In the genomic region with DNA sequence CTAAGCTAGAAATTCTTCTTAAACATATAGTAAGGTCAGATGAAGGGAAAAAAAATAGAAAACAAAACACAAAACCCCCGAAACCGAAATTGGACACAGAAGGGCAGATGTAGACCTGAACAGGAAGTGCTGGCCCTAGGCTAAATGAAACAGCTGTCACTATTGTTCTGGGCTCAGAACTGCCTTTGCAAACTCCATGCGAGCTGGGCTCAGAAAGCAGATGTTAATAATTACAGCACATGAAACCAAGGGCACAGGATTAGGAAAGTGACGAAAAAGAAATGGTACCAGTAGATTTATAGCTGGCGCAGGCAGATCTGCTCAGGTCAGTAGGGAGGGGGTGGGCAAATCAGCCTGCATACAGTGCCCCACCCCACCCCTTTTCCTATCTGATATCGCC, we compare ENCODE assay signal across 20 mouse cellular contexts. TPM values are rescaled to one million over a fixed set of nuclear protein-coding genes. Genes with fewer than 3 reads are reported as not detected.
A peak's percentile ranks its signal among the peaks of the same experiment; 100 is the strongest.
DNase-seq lines count a peak whose midpoint lies in the region; ATAC-seq and TF ChIP-seq lines count a peak whose summit lies in the region.
"Had no signal": no experiment of that assay in that cellular context is flagged by ENCODE, and none has a peak within 500 bp of the region (broad histone marks: within the 10 kb centered on the region; RNA-seq: fewer than 3 reads in every experiment).

No protein-coding gene starts in this region.

- in situ Hi-C loops in CH12.LX (cut with MboI; ENCODE audit: low pct_ligation_motif_present, low pct_unique_long_range_greater_than_20kb, low sequenced_read_pairs): loop anchor here (25.0 kb wide), 1 partner anchor 714 kb away; no protein-coding TSS in a partner anchor

- H3K9ac ChIP-seq in hindbrain, embryonic 11.5 days (ENCODE audit: low read depth, low read length): no peak overlapping the region
- H3K9ac ChIP-seq in hindbrain, postnatal 0 days (replicated peaks; ENCODE audit: low read length): no peak overlapping the region
- no peak overlapping the region for H3K9ac ChIP-seq in CH12.LX (ENCODE audit: insufficient read depth, low read depth)
- no peak overlapping the region for H3K9ac ChIP-seq in embryonic facial prominence, embryonic 12.5 days
- no peak overlapping the region for H3K9ac ChIP-seq in limb, embryonic 11.5 days (ENCODE audit: low read length)

- no peak for ATAC-seq in hindbrain, embryonic 11.5 days (ENCODE audit: low FRiP score)
- no peak for ATAC-seq in hindbrain, postnatal 0 days
- ATAC-seq in embryonic facial prominence, embryonic 12.5 days (ENCODE audit: insufficient number of reproducible peaks, insufficient read depth, low FRiP score, low TSS enrichment): 0 out of 2 replicates have a peak, but pooled peaks have one; percentile 37
- peak; percentile 80 for ATAC-seq in limb, embryonic 11.5 days (ENCODE audit: insufficient number of reproducible peaks, low FRiP score, low TSS enrichment, low read depth)
- ATAC-seq in cerebellum, adult (ENCODE audit: insufficient number of reproducible peaks, low FRiP score, low TSS enrichment): no peak
- ATAC-seq: activated CD4-positive, CD25-positive, alpha-beta regulatory T cell, adult 4 months; inflammation-experienced regulatory T-cells, adult 6 months; lung, postnatal 0 days had no signal

- 0 out of 2 replicates have a peak, but pooled peaks cover 2% of the 10 kb centered on the region for H3K4me1 ChIP-seq in hindbrain, embryonic 11.5 days (replicated peaks; ENCODE audit: control insufficient read depth, insufficient read depth, low read length)
- H3K4me1 ChIP-seq in hindbrain, postnatal 0 days (ENCODE audit: insufficient read depth, low read length): no peaks in the 10 kb centered on the region
- H3K4me1 ChIP-seq in CH12.LX (ENCODE audit: control insufficient read depth in 1 of 2, insufficient read depth in 2 of 2): peaks cover 0 to 14% of the 10 kb centered on the region in 2 experiments; a peak in 2 of 4 replicates
- H3K4me1 ChIP-seq in embryonic facial prominence, embryonic 12.5 days: peaks cover 32% of the 10 kb centered on the region
- peaks cover 24% of the 10 kb centered on the region for H3K4me1 ChIP-seq in limb, embryonic 11.5 days (ENCODE audit: control insufficient read depth, insufficient read depth, low read length)
- no peaks in the 10 kb centered on the region for H3K4me1 ChIP-seq in lung, adult 2 months (ENCODE audit: control insufficient read depth, insufficient read depth, low read length)

- TF ChIP-seq EP300 in CH12.LX (IDR thresholded peaks at IDR 0.05; ENCODE audit: low read length): peak; percentile 23; the same call in 1 of the 2 replicates

- no peak overlapping the region for H3K4me3 ChIP-seq in hindbrain, embryonic 11.5 days (ENCODE audit: low read depth, low read length)
- H3K4me3 ChIP-seq in hindbrain, postnatal 0 days (ENCODE audit: low read length): no peak overlapping the region
- no peak overlapping the region for H3K4me3 ChIP-seq in CH12.LX (replicated peaks in 1 of 3; ENCODE audit: low read depth in 2 of 3, low read length in 2 of 3, poor library complexity in 1 of 3)
- no peak overlapping the region for H3K4me3 ChIP-seq in embryonic facial prominence, embryonic 12.5 days
- H3K4me3 ChIP-seq in limb, embryonic 11.5 days (ENCODE audit: low read depth, low read length): no peak overlapping the region
- H3K4me3 ChIP-seq in lung, adult 2 months (replicated peaks; ENCODE audit: extremely low read depth, low read depth, low read length): no peak overlapping the region
- H3K4me3 ChIP-seq: midbrain, embryonic 10.5 days had no signal

- dilution Hi-C loops in CH12.LX (cut with MboI; ENCODE audit: extremely low pct_ligation_motif_present, extremely low pct_unique_long_range_greater_than_20kb, low sequenced_read_pairs): no loop called here

- no peak overlapping the region for H3K4me2 ChIP-seq in hindbrain, embryonic 11.5 days (replicated peaks; ENCODE audit: low read depth, low read length)
- no peak overlapping the region for H3K4me2 ChIP-seq in hindbrain, postnatal 0 days (ENCODE audit: low read depth, low read length)
- peak overlapping the region; percentile 32; the same call in 1 of the 2 replicates for H3K4me2 ChIP-seq in CH12.LX (ENCODE audit: insufficient read depth, low read depth, poor library complexity, severe bottlenecking)
- H3K4me2 ChIP-seq in embryonic facial prominence, embryonic 12.5 days (replicated peaks): no peak overlapping the region
- H3K4me2 ChIP-seq in limb, embryonic 11.5 days (ENCODE audit: low read depth, severe bottlenecking): no peak overlapping the region

- H3K27me3 ChIP-seq in hindbrain, embryonic 11.5 days (ENCODE audit: control insufficient read depth, insufficient read depth, low read length): no peaks in the 10 kb centered on the region
- H3K27me3 ChIP-seq in hindbrain, postnatal 0 days (ENCODE audit: insufficient read depth, low read length): no peaks in the 10 kb centered on the region
- H3K27me3 ChIP-seq in CH12.LX (replicated peaks): no peaks in the 10 kb centered on the region
- H3K27me3 ChIP-seq in embryonic facial prominence, embryonic 12.5 days: 0 out of 2 replicates have a peak, but pooled peaks cover 7% of the 10 kb centered on the region
- H3K27me3 ChIP-seq in limb, embryonic 11.5 days (ENCODE audit: control insufficient read depth, insufficient read depth, low read length): peaks cover 9% of the 10 kb centered on the region

- H3K36me3 ChIP-seq in hindbrain, embryonic 11.5 days (ENCODE audit: control insufficient read depth, insufficient read depth, low read length): no peaks in the 10 kb centered on the region
- H3K36me3 ChIP-seq in hindbrain, postnatal 0 days (ENCODE audit: insufficient read depth, low read length): no peaks in the 10 kb centered on the region
- no peaks in the 10 kb centered on the region for H3K36me3 ChIP-seq in CH12.LX (replicated peaks in 1 of 2; ENCODE audit: control insufficient read depth in 1 of 2, insufficient read depth in 1 of 2, low read length in 1 of 2)
- H3K36me3 ChIP-seq in embryonic facial prominence, embryonic 12.5 days: no peaks in the 10 kb centered on the region
- H3K36me3 ChIP-seq in limb, embryonic 11.5 days (ENCODE audit: control insufficient read depth, insufficient read depth, low read length): no peaks in the 10 kb centered on the region
- H3K36me3 ChIP-seq: midbrain, embryonic 10.5 days had no signal

- H3K9me3 ChIP-seq in hindbrain, embryonic 11.5 days (ENCODE audit: control insufficient read depth, low read length): no peaks in the 10 kb centered on the region
- H3K9me3 ChIP-seq in hindbrain, postnatal 0 days (ENCODE audit: low read length): no peaks in the 10 kb centered on the region
- H3K9me3 ChIP-seq in CH12.LX (replicated peaks; ENCODE audit: low read length): peaks cover 7% of the 10 kb centered on the region
- H3K9me3 ChIP-seq in embryonic facial prominence, embryonic 12.5 days: no peaks in the 10 kb centered on the region
- H3K9me3 ChIP-seq in limb, embryonic 11.5 days (ENCODE audit: control insufficient read depth, low read length): no peaks in the 10 kb centered on the region

- H3K79me2 ChIP-seq in CH12.LX (replicated peaks; ENCODE audit: control insufficient read depth, extremely low read depth, insufficient read depth, poor library complexity, severe bottlenecking): no peaks in the 10 kb centered on the region

- WGBS in hindbrain, embryonic 11.5 days: 45% methylated on average over 6 of the region's 6 CpGs
- WGBS in hindbrain, postnatal 0 days: 55% methylated on average over 6 of the region's 6 CpGs
- 14% methylated on average over 6 of the region's 6 CpGs for WGBS in embryonic facial prominence, embryonic 12.5 days
- WGBS in limb, embryonic 11.5 days: 8% methylated on average over 6 of the region's 6 CpGs
- 44% methylated on average over 6 of the region's 6 CpGs for WGBS in lung, adult 2 months

- TF ChIP-seq CTCF in hindbrain, postnatal 0 days (IDR thresholded peaks at IDR 0.05; ENCODE audit: low read depth): no peak
- no peak for TF ChIP-seq CTCF in CH12.LX (conservative IDR thresholded peaks at IDR 0.05 in 1 of 2, IDR thresholded peaks at IDR 0.05 in 1 of 2; ENCODE audit: low read depth in 2 of 2, low read length in 2 of 2)
- no peak for TF ChIP-seq CTCF in lung, adult 2 months (IDR thresholded peaks at IDR 0.05; ENCODE audit: insufficient read depth, low read length)

- peak; percentile 30 for DNase-seq in hindbrain, embryonic 11.5 days (ENCODE audit: low spot score)
- no peak for DNase-seq in hindbrain, postnatal 0 days (ENCODE audit: low spot score)
- no peak for DNase-seq in CH12.LX (ENCODE audit: extremely low read depth)
- DNase-seq in limb, embryonic 11.5 days (ENCODE audit: low spot score): peak; percentile 66
- no peak for DNase-seq in lung, adult 2 months
- no peak for DNase-seq in cerebellum, adult 9-10 months
- DNase-seq: cerebellum, postnatal 10 days; gastrocnemius, postnatal 36 days; layer of hippocampus, postnatal 36 days; right cerebral cortex, postnatal 14 days had no signal

- no peak for TF ChIP-seq RAD21 in CH12.LX (IDR thresholded peaks at IDR 0.05; ENCODE audit: low read depth, low read length)

- no peak for TF ChIP-seq POLR2A in CH12.LX (IDR thresholded peaks at IDR 0.05; ENCODE audit: low read depth, low read length)
- TF ChIP-seq POLR2A in lung, adult 2 months (IDR thresholded peaks at IDR 0.05; ENCODE audit: borderline replicate concordance, extremely low read depth, low read depth, low read length): no peak

- no peak overlapping the region for H3K27ac ChIP-seq in hindbrain, embryonic 11.5 days (ENCODE audit: low read depth, low read length)
- no peak overlapping the region for H3K27ac ChIP-seq in hindbrain, postnatal 0 days
- no peak overlapping the region for H3K27ac ChIP-seq in CH12.LX (ENCODE audit: insufficient read depth, low read depth)
- peak overlapping the region; percentile 72; the same call in 1 of the 2 replicates for H3K27ac ChIP-seq in embryonic facial prominence, embryonic 12.5 days
- no peak overlapping the region for H3K27ac ChIP-seq in limb, embryonic 11.5 days (replicated peaks; ENCODE audit: low read depth, low read length)
- H3K27ac ChIP-seq: midbrain, embryonic 10.5 days had no signal

TF ChIP-seq in CH12.LX, 34 proteins besides CTCF, POLR2A, EP300 and RAD21 (continues in another document):
- TF ChIP-seq CHD2 (IDR thresholded peaks at IDR 0.05; ENCODE audit: low read length) (no peak), TCF12 (IDR thresholded peaks at IDR 0.05; ENCODE audit: low read depth, low read length) (peak; percentile 48; the same call in 1 of the 2 replicates), SMC3 (IDR thresholded peaks at IDR 0.05; ENCODE audit: low read depth, low read length) (no peak)

RNA-seq across cellular contexts. Expression of a gene that starts 34.5 kb away (rescaled TPM):
- 1.0 and 1.4 TPM in 2 replicates for polyA plus RNA-seq in hindbrain, embryonic 11.5 days (2014; fragmentation: Nextera tagmentation; extraction: Ambion mirVana)
- 0.18 and 0.47 TPM in 2 replicates for total RNA-seq in hindbrain, postnatal 0 days (2014; rRNA removed)
- 0.08 and 0.15 TPM in 2 replicates for polyA plus RNA-seq in hindbrain, postnatal 0 days (2015; fragmentation: Nextera tagmentation; extraction: Ambion mirVana)
- total RNA-seq in CH12.LX (2012; rRNA removed) (not detected in 2 replicates), CH12.LX (2014; rRNA removed) (not detected in 2 replicates)
- polyA plus RNA-seq in CH12.LX (2012; ENCODE audit: insufficient read length, low read depth): not detected in 2 replicates
- 20.6 and 23.7 TPM in 2 replicates for polyA plus RNA-seq in embryonic facial prominence, embryonic 12.5 days (2016; fragmentation: Nextera tagmentation; extraction: Ambion mirVana)
- polyA plus RNA-seq in limb, embryonic 11.5 days (2014; fragmentation: Nextera tagmentation; extraction: Ambion mirVana): 14.0 and 15.5 TPM in 2 replicates
- polyA plus RNA-seq in lung, adult 2 months (2012; rRNA removed): not detected in 2 replicates
- total RNA-seq: liver, adult 2 months had no signal
- polyA plus RNA-seq: activated CD4-positive, CD25-positive, alpha-beta regulatory T cell, adult 4 months; C2C12; heart, embryonic 14.5 days; inflammation-experienced regulatory T-cells, adult 6 months; liver, adult 2 months; lung, postnatal 0 days; neural tube, embryonic 14.5 days had no signal

Comparison
In these comparisons a context has a peak if more than half of its experiments do, and no peak if none do; other contexts are left out.
1. DNase-seq: peak in hindbrain, embryonic 11.5 days (single experiment) and limb, embryonic 11.5 days (single experiment); none in hindbrain, postnatal 0 days (single experiment), CH12.LX (single experiment), lung, adult 2 months (single experiment) and cerebellum, adult 9-10 months (single experiment).
2. ATAC-seq: peak in embryonic facial prominence, embryonic 12.5 days (single experiment) and limb, embryonic 11.5 days (single experiment); none in hindbrain, embryonic 11.5 days (single experiment), hindbrain, postnatal 0 days (single experiment) and cerebellum, adult (single experiment).